Mouse (Mus musculus) left cerebral cortex, postnatal 14 days (tissue): ENCODE data around the gene Fcor. TPM values are rescaled to one million over a fixed set of nuclear protein-coding genes. Genes with fewer than 3 reads are reported as not detected.

Source experiments
- DNase-seq, 2 experiments: peaks; one replicate each; pipeline ENCODE4 v3.0.0; 2021 to 2022; ENCODE audit warnings: low spot score in 2 of 2, mixed read lengths in 1 of 2
- intact Hi-C: fragments of 180-260 bp; cut with DNase I; formaldehyde crosslinking; loops from one replicate; pipeline ENCODE4 v1.15.1; 2025
- long read RNA-seq, 2 experiments: library from polyadenylated mRNA; stranded (forward); transcript quantifications; one replicate each; pipeline ENCODE4 v2.0.0; 2021
- total RNA-seq, 2 experiments: library from RNA; stranded (reverse); gene quantifications; 2 replicates each; pipeline ENCODE4 v1.2.3; 2021

Fcor gene
- 10 to 100 TPM; 16.3 to 18.6 TPM for total RNA-seq
- long read RNA-seq, experiment 1, transcript Fcor-201 (2 exons, 392 nt) = major isoform, 7 of 8 reads
- long read RNA-seq, experiment 1, partial matches to known transcripts = 1 of 8 reads
- long read RNA-seq, experiment 1, other reads (novel, unspliced or antisense) = 0 of 8 reads
- long read RNA-seq, experiment 2, transcript Fcor-201 (2 exons, 392 nt) = major isoform, 10 of 10 reads
- long read RNA-seq, experiment 2, partial matches to known transcripts = 0 of 10 reads
- long read RNA-seq, experiment 2, other reads (novel, unspliced or antisense) = 0 of 10 reads

DNA sequence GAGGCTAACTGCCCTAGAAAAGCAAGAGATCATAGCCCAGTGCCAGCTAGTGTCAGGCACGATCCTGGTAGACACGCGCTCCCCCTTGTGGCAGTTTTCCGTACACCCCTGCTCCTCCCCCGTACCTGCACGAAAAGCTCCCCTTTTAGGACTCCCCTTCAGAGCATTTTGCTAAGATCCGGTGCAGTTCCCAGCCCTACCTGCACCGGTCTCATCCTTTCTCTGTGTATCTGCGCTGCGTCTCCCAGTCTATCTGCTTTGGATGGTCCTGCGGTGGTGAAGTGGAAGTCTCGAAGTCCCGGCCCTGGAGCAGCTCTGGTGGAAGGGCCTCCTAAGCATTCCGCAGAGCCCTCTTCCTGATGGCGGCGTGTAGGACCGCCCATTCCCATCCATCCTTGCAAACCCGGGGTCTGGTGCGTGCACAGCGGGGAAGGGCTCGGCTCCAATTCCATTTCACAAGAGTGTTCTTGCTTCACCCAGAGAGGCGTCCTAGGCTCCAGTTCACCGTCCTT, at the start of gene Fcor:
Gene Fcor, minus strand, starts transcription at position 383 of the 512 bp plus-strand sequence.
- peak; percentile 89 to 93 for DNase-seq
- intact Hi-C loops = loop anchor here (2.0 kb wide), 1 partner anchor 113 kb away; no protein-coding TSS in a partner anchor

DNA sequence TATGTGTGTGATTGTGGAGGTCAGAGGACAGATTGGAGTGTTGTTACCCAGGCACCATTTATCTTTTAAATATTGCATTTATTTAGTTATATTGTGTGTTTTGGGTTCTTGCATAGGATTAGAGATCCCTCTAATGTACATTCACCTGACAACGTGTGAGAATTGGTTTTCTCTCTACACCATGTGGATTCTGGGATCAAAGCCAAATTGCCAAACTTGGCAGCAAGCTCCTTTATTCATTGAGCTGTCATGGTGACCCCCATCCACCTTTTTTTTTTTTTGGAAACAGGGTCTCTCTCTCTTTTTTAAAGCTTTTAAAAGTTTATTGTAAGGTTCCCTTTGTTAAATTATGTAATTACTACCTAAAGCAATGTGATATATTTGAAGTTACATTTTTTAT, 48.9 kb upstream of the Fcor start:
- intact Hi-C loops = no loop called here
- DNase-seq = no peak

DNA sequence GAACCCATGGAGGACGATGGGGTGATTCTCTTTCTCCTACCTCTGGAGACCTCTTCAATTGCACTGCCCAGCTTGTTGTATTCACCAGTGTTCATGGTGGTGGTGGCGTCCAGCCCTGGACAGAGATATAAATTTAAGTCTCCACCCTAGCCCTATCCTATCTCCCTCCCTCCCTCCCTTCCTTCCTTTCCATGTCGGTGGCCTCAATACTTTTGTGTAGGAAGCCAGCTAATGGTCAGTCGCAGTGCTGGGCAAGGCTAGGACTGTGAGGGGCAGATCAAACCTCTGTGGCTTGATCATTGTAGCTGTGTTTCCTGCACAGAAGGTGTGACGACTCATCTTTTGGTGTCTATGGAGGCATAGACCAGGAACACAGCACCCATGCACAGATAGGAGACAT, 48.4 kb upstream of the Fcor start, which contains the start of gene Clec4g:
Gene Clec4g, minus strand, starts transcription at position 101 of the 400 bp plus-strand sequence.
- intact Hi-C loops = no loop called here
- no peak for DNase-seq

DNA sequence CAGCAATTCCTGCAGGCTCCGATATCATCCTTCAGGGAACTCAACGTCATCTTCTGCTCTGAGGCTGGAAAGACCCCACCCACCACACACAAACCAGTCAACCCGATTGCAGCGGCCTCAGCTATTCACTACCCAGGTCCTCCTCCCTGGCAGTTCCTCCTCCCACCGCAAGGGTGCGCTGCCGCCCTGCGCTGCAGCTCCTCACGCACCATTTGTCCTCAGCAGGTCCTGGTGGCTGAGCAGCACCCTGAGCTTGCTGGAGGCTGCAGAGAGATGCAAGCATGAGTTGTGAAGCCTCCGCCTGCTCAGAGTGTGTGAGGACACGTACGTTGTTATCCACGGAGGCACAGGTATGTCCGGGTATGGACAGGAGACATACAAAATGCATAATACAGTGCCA, 46.4 kb upstream of the Fcor start:
- intact Hi-C loops = loop anchor here (5.0 kb wide), 1 partner anchor 239 kb away; no protein-coding TSS in a partner anchor
- peak; percentile 66 for DNase-seq

DNA sequence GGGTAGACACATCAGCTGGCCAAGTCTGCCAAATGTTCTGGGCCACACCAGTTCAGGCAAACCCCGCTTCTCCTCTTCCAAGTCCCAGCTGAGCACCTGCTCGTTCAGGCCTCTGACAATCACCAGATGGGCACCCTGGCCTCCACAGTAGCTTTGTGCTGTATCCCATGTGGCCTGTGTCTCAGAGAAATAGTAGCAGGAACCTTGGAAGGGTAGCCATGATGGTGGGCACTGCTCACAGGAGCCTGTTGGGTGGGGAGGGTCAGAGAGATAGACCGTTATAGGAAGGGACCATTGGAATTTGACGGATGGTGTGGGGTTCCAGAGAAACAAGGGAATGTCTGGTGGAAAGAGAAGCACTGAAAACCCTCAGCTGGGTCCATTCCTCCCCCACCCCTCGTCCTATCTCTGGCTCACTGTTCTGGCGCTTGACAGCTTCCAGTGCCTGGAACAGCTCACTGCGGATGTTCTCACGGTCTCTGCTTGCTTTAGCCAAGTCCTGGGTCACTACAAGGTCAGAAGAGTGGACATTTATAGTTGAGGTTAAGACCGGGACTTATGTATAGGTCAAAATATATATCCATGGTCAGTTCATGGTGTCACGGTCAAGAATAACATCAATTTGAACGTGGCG, 45.3 kb upstream of the Fcor start:
- intact Hi-C loops = loop anchor here (5.0 kb wide), 1 partner anchor 240 kb away; no protein-coding TSS in a partner anchor

DNA sequence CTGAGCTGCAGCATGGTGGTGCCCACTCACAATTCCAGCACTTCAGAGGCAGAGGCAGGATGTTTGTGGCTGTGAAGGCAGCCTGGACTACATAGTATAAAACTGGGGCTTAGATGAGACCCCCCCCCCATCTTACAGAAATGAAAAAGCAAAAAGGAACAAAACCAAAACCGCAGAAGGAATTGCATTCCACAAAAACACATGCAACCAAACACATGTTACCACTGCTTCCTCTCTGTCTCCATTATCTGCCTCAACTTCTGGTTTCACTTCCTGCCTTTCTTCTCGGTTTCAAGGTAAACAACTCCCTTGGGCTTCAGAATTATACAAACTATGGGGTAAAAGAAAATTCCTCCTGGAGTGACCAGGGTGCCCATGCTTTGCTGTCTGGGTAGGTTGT, 39.5 kb upstream of the Fcor start:
- no peak for DNase-seq
- intact Hi-C loops = no loop called here

More for the DNA sequence above, 45.3 kb upstream of the Fcor start:
- DNase-seq = no peak

DNA sequence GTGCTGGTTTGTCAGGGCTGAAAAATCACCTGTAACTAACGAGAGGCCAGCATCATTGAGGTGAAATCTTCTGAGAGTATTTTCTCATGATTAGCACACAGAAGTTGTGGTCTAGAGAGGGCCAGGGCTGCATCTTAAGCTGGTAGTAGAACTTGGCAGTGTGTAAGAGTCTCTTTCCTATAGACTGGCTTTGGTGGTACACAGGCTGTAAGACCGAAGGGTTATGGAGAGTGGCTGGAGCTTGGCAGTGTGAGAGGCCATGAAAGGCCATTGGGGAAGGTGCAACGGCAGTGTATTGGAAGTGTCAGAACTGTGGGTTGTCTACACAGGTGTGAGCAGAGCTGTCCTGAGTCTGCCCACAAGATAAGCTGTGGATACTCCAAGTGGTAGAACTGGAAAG, 38.1 kb upstream of the Fcor start:
- DNase-seq = no peak

DNA sequence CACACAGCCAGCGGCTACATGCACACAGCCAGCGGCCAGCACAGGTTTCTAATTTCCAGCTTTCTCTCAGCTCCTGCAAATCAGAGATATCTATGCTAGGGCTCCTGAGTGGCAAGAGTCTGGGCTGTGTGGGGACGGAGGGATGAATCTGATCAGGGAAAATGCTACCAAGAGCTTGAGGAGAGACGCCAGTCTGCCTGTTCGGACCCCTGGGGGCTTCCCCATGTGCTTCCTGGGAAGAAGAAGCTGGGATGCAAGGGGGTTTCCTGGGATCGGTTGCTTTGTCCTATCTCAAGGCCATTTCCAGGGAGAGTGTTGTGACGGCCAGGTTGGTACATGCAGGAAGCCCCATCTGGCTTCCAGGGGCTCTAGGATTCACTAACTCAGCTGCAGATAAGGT, 35.4 kb upstream of the Fcor start:
- intact Hi-C loops = no loop called here
- DNase-seq = no peak

More for the DNA sequence above, 38.1 kb upstream of the Fcor start:
- intact Hi-C loops = no loop called here

DNA sequence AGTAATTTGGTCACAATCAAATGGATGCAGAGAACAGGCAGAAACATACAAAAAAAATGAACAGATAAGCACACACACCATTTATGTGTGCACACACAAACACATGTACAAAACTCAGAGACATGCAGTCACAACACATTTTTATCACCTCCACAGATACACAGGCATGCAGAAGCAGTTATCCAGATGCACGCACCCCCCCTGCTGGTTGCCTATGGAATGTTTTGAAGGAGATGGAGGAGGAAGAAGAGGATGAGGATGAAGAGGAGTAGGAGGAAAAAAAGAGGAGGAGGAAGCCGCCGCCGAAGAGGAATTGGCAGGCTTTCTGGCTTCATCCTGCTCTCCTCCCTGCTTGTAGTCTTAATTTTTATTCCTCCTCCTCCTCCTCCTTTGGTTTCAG, 33.5 kb upstream of the Fcor start:
- DNase-seq = peak in 1 of 2 experiments; percentile 24
- intact Hi-C loops = no loop called here

DNA sequence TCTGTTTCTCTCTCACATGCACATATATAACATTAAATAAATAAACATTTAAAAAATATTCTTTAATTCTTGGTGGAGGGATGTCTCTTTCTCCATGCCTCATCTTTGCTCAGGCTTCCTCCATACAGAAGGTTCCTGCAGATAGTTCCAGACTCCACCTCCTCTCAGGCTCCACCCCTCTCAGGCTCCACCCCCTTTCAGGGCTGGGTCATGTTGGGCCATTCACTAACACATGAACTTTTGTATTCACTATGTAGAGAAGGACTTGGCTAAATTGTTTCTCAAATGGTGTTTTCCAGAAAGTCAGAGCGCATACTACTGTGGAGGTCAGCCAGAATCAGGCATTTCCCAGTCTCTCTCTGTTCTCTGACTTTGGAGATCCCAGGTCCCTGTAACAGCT, 29.3 kb upstream of the Fcor start:
- intact Hi-C loops = no loop called here
- no peak for DNase-seq

DNA sequence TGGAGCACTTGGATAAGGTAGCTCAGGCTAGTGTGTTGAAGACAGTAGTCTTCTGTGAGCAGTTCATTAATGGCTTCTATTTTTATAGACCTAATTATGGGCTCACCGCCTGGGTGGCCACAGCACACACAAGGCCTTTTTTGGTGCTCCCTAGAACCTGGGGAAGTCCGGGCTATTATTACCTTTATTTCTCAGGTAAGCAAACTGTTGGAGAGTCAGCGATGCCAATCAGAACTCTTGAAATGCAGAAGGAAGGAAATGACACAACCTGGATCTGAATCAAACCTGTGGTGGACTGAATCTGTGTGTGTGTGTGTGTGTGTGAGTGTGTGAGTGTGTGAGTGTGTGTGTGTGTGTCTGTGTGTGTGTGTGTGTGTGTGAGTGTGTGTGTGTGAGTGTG, 22.0 kb upstream of the Fcor start, which contains the start of gene Fcer2a:
Gene Fcer2a, minus strand, starts transcription at position 55 of the 400 bp plus-strand sequence.
- intact Hi-C loops = no loop called here
- DNase-seq = no peak

DNA sequence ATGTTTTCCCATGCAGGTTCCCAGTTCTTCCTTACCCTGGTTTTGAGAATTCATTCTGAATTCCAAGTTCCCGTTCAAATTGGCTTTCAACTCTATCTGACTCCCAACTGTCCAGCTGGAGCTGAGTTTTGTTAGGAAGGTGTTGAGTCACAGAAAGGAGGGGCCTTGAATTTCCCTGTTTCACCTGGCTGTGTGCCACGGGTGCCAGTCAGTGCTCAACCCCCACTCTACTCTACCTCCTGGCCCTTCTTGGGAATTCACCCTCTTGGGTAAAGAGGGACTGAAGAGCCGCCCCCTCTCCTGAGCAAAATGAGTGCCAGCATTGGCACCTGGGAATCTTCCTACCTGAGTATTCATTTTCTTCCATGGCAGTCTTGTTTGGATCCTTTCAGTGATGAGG, 18.6 kb upstream of the Fcor start:
- intact Hi-C loops = no loop called here
- no peak for DNase-seq

DNA sequence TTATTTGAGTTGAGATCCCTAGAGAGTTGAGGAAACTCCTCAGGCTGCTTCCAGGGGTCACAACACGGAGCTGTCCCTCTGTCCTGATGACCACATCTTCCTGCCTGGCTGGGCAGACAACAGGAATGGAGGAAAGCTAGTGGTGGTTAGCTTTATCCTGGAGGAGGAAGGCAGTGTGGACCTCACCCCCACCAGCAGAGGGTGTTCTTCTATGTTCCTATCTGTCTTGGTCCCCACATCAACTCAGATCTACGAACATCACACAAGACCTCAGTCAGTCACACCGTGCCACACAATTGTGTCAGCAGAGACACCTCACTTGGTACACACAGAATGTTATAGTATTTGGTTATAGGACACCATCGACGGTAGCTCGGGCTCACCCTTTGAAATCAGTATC, 15.4 kb upstream of the Fcor start:
- intact Hi-C loops = no loop called here
- no peak for DNase-seq

DNA sequence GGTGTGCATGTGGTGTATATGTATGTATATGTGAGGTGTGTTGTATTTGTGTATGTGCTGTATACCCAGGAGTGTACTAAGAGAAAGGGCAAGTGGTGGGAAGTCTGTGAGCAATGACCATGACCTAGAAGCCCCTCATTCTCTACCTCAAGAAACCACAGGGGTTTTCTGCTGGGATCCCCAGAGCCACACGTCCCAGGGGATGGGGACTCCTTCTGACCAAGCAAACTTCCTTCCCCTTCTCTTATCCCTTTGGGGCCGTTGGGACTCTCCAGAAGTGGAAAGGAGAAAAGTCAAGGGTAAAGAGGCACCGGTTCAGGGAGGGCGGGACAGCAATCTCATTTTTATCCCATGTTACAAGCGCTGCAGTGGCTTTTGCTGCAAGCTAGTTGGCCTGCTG, 13.3 kb upstream of the Fcor start:
- intact Hi-C loops = no loop called here
- DNase-seq = no peak

DNA sequence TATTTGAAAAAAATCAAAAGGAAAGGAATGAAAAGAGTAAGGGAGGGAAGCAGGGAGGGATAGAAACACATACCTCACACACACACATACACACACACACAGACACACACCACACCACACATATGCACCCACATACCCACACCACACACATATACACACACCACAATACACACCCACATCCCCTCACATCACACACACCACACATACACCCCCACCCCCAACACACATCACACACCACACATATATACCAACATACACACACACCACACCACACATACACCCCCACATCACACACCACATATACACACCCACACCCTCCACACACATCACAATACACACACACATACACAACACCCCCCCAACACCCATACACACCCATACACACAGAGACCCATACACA, 12.4 kb upstream of the Fcor start:
- no peak for DNase-seq
- intact Hi-C loops = no loop called here

DNA sequence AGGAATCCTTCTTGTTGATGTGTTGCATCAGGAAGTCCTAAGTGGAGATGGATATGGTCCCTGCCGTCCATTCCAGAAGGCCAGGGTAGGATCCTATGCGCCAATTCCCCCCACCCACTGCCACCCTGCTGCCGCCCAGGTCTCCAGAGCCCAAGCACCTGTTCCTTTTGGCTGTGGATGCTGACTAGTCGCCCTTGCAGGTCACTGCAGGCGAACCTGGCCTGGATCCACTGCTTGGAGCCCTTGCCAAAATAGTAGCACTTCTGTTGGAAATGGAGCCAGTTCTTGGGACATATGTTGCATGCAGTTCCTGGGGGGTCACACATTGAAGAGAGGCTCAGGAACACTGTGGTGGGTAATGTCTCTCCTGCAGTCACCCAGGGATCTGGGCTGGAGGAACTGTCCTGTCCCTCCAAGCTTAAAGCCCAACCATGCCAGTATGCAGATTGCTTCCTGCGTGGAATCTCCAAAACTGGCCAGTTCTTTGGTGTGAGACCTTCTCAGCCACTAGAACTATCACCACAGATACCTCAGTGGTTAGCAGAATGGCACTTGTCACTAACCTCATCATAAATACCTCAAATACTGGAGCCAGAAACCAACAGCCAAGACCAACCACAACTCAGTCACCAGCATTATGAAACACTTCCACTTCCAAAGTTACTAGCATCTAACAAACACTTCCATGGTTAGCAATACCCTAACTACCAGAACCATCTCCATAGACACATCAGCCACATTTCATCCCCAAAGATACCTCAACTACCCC, 11.4 kb upstream of the Fcor start:
- no peak for DNase-seq
- intact Hi-C loops = no loop called here

DNA sequence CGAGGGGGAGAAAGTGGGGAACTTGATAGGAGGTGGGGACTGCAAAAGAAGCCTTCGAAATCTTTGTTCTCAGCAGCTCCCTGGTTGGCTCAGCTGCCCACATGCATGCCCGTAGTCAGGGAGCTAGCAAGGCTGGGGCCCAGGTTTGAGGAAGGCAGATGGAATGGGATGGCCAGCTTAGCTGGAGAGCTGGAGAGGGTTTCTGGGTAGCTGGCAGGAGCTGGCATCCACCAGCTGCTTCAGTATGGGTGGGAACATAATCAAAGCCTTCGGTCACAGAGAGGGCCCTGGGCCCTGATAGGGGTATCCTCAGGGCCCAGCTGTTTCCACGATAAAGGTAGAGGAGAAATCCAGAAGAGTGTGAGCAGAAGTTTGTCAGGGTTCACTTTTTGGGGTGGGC, 10.3 kb upstream of the Fcor start:
- intact Hi-C loops = no loop called here
- DNase-seq = no peak

DNA sequence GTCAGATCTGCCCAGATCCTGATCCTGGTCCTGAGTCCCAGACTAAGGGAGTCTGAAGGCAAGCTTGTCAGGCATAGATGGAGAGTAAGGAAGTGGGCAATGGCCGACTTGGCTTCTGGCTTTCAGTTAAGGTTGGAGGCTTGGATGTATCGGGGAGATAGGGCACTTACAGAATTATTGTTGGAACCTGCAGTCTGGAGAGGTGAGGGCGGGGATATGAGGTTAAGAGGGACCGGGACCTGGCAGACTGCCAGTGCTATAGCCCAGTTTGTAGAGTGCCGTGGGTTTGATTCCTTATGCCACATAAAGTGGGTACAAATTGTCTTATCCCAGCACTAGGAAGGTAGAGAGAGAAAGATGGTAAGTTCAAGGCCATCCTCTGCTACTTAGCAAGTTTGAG, 7.5 kb upstream of the Fcor start:
- intact Hi-C loops = no loop called here
- DNase-seq = no peak

DNA sequence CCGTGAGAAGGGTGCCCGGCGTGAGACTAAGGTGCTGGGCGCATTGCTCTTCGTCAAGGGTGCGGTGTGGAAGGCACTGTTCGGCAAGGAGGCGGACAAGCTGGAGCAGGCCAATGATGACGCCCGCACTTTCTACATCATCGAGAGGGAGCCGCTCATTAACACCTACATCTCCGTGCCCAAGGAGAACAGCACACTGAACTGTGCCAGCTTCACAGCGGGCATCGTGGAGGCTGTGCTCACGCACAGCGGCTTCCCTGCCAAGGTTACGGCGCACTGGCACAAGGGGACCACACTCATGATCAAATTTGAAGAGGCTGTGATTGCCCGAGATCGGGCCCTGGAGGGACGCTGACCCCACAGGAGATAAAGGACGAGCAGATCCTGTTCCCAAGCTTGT, 7.1 kb upstream of the Fcor start:
- no peak for DNase-seq
- intact Hi-C loops = no loop called here

DNA sequence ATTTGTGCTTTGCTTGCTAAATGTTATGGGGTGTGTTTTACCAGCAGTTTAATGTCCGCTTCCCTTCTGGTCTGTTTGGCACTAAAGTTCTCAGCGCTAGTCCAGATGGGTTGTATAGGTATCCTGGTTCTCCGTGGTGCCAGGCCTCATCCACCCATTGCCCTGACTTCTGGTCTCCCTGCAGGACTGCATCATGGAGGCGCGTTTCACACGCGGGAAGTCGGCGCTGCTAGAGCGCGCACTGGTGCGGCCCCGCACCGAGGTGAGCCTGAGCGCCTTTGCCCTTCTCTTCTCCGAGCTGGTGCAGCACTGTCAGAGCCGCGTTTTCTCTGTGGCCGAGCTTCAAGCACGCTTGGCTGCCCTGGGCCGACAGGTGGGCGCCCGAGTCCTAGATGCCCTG, 6.7 kb upstream of the Fcor start:
- intact Hi-C loops = no loop called here

More for the DNA sequence above, 6.7 kb upstream of the Fcor start:
- DNase-seq = no peak
